Mouse (Mus musculus): Measurements from ENCODE around the gene Cdhr3.

DNA sequence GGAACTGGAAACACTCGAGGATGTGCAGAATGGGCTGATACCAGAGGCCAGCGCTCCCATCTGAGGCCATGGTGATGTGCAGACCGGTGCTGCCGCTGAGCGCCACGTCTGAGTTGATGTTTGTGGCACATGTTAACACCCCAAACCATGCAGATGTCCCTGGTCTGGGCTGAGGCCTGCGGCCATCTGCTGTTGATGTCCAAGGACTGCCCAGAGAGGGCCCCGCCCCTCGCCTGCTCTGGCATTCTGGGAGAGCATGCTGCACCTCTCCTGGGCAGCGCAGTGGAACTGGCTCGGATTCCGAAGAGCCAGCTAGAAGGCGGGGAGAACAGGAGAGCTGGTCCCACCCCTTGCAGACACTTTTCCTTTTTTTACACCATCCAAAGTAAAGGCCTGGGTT, 64.0 kb downstream of the Cdhr3 start:
- no peak for TF ChIP-seq MYOG (IDR thresholded peaks at IDR 0.05; ENCODE audit: control insufficient read depth, extremely low read depth, insufficient read length)
- TF ChIP-seq CTCF (IDR thresholded peaks at IDR 0.05; ENCODE audit: control insufficient read depth, insufficient read depth, insufficient read length), result no peak
- no peak for TF ChIP-seq MYOD1 (IDR thresholded peaks at IDR 0.05; ENCODE audit: control insufficient read depth, insufficient read length, low read depth)
- no peak for TF ChIP-seq USF1 (IDR thresholded peaks at IDR 0.05; ENCODE audit: low read depth)

Data from C2C12 (cell line).